Mouse (Mus musculus) megakaryocyte, embryonic 14.5 days (primary cell): ENCODE measurements around the gene Rps17. TPM values are rescaled to one million over a fixed set of nuclear protein-coding genes. Genes with fewer than 3 reads are reported as not detected.

Experiments
- H3K27me3 ChIP-seq: replicated peaks from 2 replicates; pipeline ENCODE3; 2012; ENCODE audit warnings: inconsistent platforms
- H3K36me3 ChIP-seq: replicated peaks from 2 replicates; pipeline ENCODE3; 2012; ENCODE audit warnings: low read length, inconsistent platforms, mixed read lengths
- H3K4me1 ChIP-seq: 2 replicates; pipeline ENCODE4 v1.6.1; 2012; ENCODE audit warnings: inconsistent platforms
- H3K4me3 ChIP-seq: replicated peaks from 2 replicates; pipeline ENCODE3; 2012; ENCODE audit warnings: moderate library complexity, mild to moderate bottlenecking, inconsistent platforms
- H3K9me3 ChIP-seq: 2 replicates; pipeline ENCODE4 v1.6.1; 2012; ENCODE audit warnings: inconsistent platforms
- FLI1 ChIP-seq: IDR thresholded peaks from 2 replicates; pipeline ENCODE4 v1.6.1; 2012; ENCODE audit warnings: low read length, inconsistent platforms, mixed read lengths
- GATA1 ChIP-seq: IDR thresholded peaks from 3 replicates; pipeline ENCODE4 v1.6.1; 2012; ENCODE audit warnings: mixed read lengths, low read length, inconsistent platforms, borderline replicate concordance
- polyA plus RNA-seq: library from polyadenylated mRNA; stranded (reverse); fragments of >175 nt; gene quantifications from 2 replicates; pipeline ENCODE4 v1.2.3, GENCODE M21; 2012; ENCODE audit warnings: low replicate concordance; ENCODE audit not compliant: insufficient read depth

The Rps17 gene
- polyA plus RNA-seq, 1 experiment = 223 TPM

GRCm38 (mm10) chr7:81337785-81338521 is 7.1 kb downstream of the Rps17 start:
- peaks cover 94% of the 10 kb centered on the region for H3K36me3 ChIP-seq
- no peaks in the 10 kb centered on the region for H3K9me3 ChIP-seq
- no peaks in the 10 kb centered on the region for H3K27me3 ChIP-seq
- H3K4me3 ChIP-seq = peak overlapping the region; percentile 59
- H3K4me1 ChIP-seq = peaks cover 54% of the 10 kb centered on the region
- TF ChIP-seq GATA1 (no peak), FLI1 (no peak)

- Histone ChIP-seq H3K36me3 (peaks cover 92% of the 10 kb centered on the region), H3K27me3 (no peaks in the 10 kb centered on the region), H3K9me3 (no peaks in the 10 kb centered on the region), H3K4me3 (no peak overlapping the region), H3K4me1 (peaks cover 54% of the 10 kb centered on the region)
- no peak for TF ChIP-seq GATA1
- no peak for TF ChIP-seq FLI1
Measured at GRCm38 (mm10) chr7:81336432-81336786, 8.6 kb downstream of the Rps17 start.

- TF ChIP-seq GATA1 (no peak), FLI1 (no peak)
- peaks cover 54% of the 10 kb centered on the region for H3K4me1 ChIP-seq
- no peaks in the 10 kb centered on the region for H3K27me3 ChIP-seq
- no peaks in the 10 kb centered on the region for H3K9me3 ChIP-seq
- peaks cover 86% of the 10 kb centered on the region for H3K36me3 ChIP-seq
- no peak overlapping the region for H3K4me3 ChIP-seq
Measured at GRCm38 (mm10) chr7:81335705-81336431, 9.2 kb downstream of the Rps17 start.

GRCm38 (mm10) chr7:81331851-81332250 is 13.2 kb downstream of the Rps17 start:
- Histone ChIP-seq H3K9me3 (no peaks in the 10 kb centered on the region), H3K36me3 (peaks cover 79% of the 10 kb centered on the region), H3K27me3 (no peaks in the 10 kb centered on the region), H3K4me3 (no peak overlapping the region), H3K4me1 (peaks cover 76% of the 10 kb centered on the region)
- TF ChIP-seq GATA1 = no peak

- Histone ChIP-seq H3K9me3 (no peaks in the 10 kb centered on the region), H3K4me3 (peak overlapping the region; percentile 33), H3K36me3 (peaks cover 77% of the 10 kb centered on the region), H3K4me1 (peaks cover 78% of the 10 kb centered on the region), H3K27me3 (no peaks in the 10 kb centered on the region)
- TF ChIP-seq GATA1 (no peak), FLI1 (no peak)
Measured at GRCm38 (mm10) chr7:81330767-81331166, 14.3 kb downstream of the Rps17 start.

- H3K27me3 ChIP-seq = no peaks in the 10 kb centered on the region
Measured at GRCm38 (mm10) chr7:81327661-81328060, 17.4 kb downstream of the Rps17 start.

GRCm38 (mm10) chr7:81326859-81327258 is 18.2 kb downstream of the Rps17 start:
- Histone ChIP-seq H3K36me3 (peaks cover 74% of the 10 kb centered on the region), H3K4me3 (no peak overlapping the region), H3K9me3 (no peaks in the 10 kb centered on the region), H3K27me3 (no peaks in the 10 kb centered on the region), H3K4me1 (peaks cover 68% of the 10 kb centered on the region)
- no peak for TF ChIP-seq FLI1
- no peak for TF ChIP-seq GATA1

More at GRCm38 (mm10) chr7:81327661-81328060, 17.4 kb downstream of the Rps17 start:
- TF ChIP-seq FLI1 (no peak), GATA1 (no peak)
- no peak overlapping the region for H3K4me3 ChIP-seq
- H3K4me1 ChIP-seq = peaks cover 73% of the 10 kb centered on the region
- H3K36me3 ChIP-seq = peaks cover 74% of the 10 kb centered on the region
- H3K9me3 ChIP-seq = no peaks in the 10 kb centered on the region

- Histone ChIP-seq H3K27me3 (no peaks in the 10 kb centered on the region), H3K36me3 (peaks cover 80% of the 10 kb centered on the region), H3K4me1 (peaks cover 68% of the 10 kb centered on the region), H3K4me3 (no peak overlapping the region), H3K9me3 (no peaks in the 10 kb centered on the region)
- TF ChIP-seq FLI1 (no peak), GATA1 (no peak)
Measured at GRCm38 (mm10) chr7:81326043-81326442, 19.0 kb downstream of the Rps17 start.

- no peaks in the 10 kb centered on the region for H3K9me3 ChIP-seq
- H3K36me3 ChIP-seq = peaks cover 89% of the 10 kb centered on the region
- H3K4me1 ChIP-seq = peaks cover 71% of the 10 kb centered on the region
- H3K4me3 ChIP-seq = no peak overlapping the region
- no peaks in the 10 kb centered on the region for H3K27me3 ChIP-seq
- no peak for TF ChIP-seq GATA1
- no peak for TF ChIP-seq FLI1
Measured at GRCm38 (mm10) chr7:81321776-81322175, 23.3 kb downstream of the Rps17 start.

- TF ChIP-seq FLI1 (no peak), GATA1 (no peak)
- Histone ChIP-seq H3K36me3 (peaks cover 89% of the 10 kb centered on the region), H3K9me3 (no peaks in the 10 kb centered on the region), H3K4me1 (peaks cover 80% of the 10 kb centered on the region), H3K27me3 (no peaks in the 10 kb centered on the region), H3K4me3 (no peak overlapping the region)
Measured at GRCm38 (mm10) chr7:81319749-81320148, 25.3 kb downstream of the Rps17 start.

GRCm38 (mm10) chr7:81315583-81315982 is 29.5 kb downstream of the Rps17 start:
- Histone ChIP-seq H3K4me3 (peak overlapping the region; percentile 60), H3K9me3 (peaks cover 6% of the 10 kb centered on the region; the same call in 1 of the 2 replicates), H3K36me3 (peaks cover 68% of the 10 kb centered on the region), H3K4me1 (peaks cover 93% of the 10 kb centered on the region), H3K27me3 (no peaks in the 10 kb centered on the region)
- TF ChIP-seq FLI1 (no peak), GATA1 (no peak)
